Mouse (Mus musculus) layer of hippocampus, adult 18-20 months (tissue): ENCODE measurements at regions not wholly inside any gene's neighbourhood (a gene's known extent, or its start where the extent isn't known, plus 50 kb on each side); places are given as distances from the start of the nearest gene placed in this dataset.
A peak's percentile ranks its signal among the peaks of the same experiment; 100 is the strongest.

Experiments
- DNase-seq, 2 experiments: peaks; one replicate each; pipeline ENCODE4 v3.0.0; 2022; ENCODE audit warnings: low spot score in 2 of 2

- no peak for DNase-seq
Measured at GRCm38 (mm10) chr4:142475632-142476031, 236.4 kb upstream of the Kazn start.

- DNase-seq = no peak
Measured at GRCm38 (mm10) chr4:142474626-142475025, 235.4 kb upstream of the Kazn start.

GRCm38 (mm10) chr4:142474018-142474417 lies 234.8 kb upstream of the Kazn start:
- DNase-seq = peak; percentile 12 to 48

GRCm38 (mm10) chr4:142473284-142473683 lies 234.1 kb upstream of the Kazn start:
- DNase-seq = no peak

GRCm38 (mm10) chr4:142472332-142472731 lies 233.1 kb upstream of the Kazn start:
- no peak for DNase-seq

GRCm38 (mm10) chr4:142470784-142471183 lies 231.6 kb upstream of the Kazn start:
- DNase-seq = peak; percentile 22 to 44

GRCm38 (mm10) chr4:142467920-142468319 lies 228.7 kb upstream of the Kazn start:
- no peak for DNase-seq

- no peak for DNase-seq
Measured at GRCm38 (mm10) chr4:142465226-142465625, 226.0 kb upstream of the Kazn start.

GRCm38 (mm10) chr4:142464066-142464465 lies 224.9 kb upstream of the Kazn start:
- DNase-seq = no peak

GRCm38 (mm10) chr4:142460468-142461086 lies 221.4 kb upstream of the Kazn start:
- DNase-seq = no peak

- DNase-seq = no peak
Measured at GRCm38 (mm10) chr4:142452614-142453013, 213.4 kb upstream of the Kazn start.

- DNase-seq = no peak
Measured at GRCm38 (mm10) chr4:142450884-142451283, 211.7 kb upstream of the Kazn start.

GRCm38 (mm10) chr4:142449713-142450112 lies 210.5 kb upstream of the Kazn start:
- DNase-seq = no peak

- no peak for DNase-seq
Measured at GRCm38 (mm10) chr4:142449198-142449702, 210.0 kb upstream of the Kazn start.

GRCm38 (mm10) chr4:142447529-142447928 lies 208.3 kb upstream of the Kazn start:
- DNase-seq = peak in 1 of 2 experiments; percentile 18

GRCm38 (mm10) chr4:142441045-142441444 lies 201.8 kb upstream of the Kazn start:
- no peak for DNase-seq

GRCm38 (mm10) chr4:142439450-142440183 lies 200.4 kb upstream of the Kazn start:
- DNase-seq = no peak

- no peak for DNase-seq
Measured at GRCm38 (mm10) chr4:142424596-142424995, 185.4 kb upstream of the Kazn start.

- DNase-seq = no peak
Measured at GRCm38 (mm10) chr4:142420427-142420826, 181.2 kb upstream of the Kazn start.

- no peak for DNase-seq
Measured at GRCm38 (mm10) chr4:142414874-142415273, 175.7 kb upstream of the Kazn start.

GRCm38 (mm10) chr4:142411792-142412191 lies 172.6 kb upstream of the Kazn start:
- no peak for DNase-seq
